Mouse (Mus musculus) liver, adult 2 months (tissue): ENCODE results near the gene Fxyd2.

ENCODE experiments used
- CTCF ChIP-seq: fragments of 200-500 bp; IDR thresholded peaks from 2 replicates; pipeline ENCODE4 v1.5.1; 2011; ENCODE audit warnings: low read depth, low read length, control low read depth
- POLR2A ChIP-seq: fragments of 200-500 bp; IDR thresholded peaks from 2 replicates; pipeline ENCODE4 v1.6.1; 2011; ENCODE audit warnings: low read length, control low read depth; ENCODE audit not compliant: insufficient read depth; ENCODE audit errors: extremely low read depth

DNA sequence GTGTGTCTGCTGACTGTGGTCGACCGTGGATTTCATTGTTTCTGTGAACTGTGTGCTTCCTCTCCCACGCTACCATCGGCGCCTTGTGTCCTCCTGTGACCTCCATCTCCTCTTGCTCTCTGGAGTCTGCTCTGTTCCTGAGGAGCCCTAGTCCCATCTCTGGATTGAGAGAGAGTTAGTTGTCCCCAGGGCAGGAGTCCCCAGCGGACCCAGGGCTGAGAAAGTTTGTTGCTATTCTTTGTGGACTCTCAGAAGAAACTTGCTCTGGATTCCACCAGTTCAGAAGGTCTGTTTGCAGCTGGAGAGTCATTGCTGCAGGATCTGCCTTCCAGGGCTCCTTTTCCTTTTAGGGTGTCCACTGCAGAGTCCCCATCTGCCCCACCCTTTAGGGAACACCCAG lies 4.3 kb upstream of the Fxyd2 start:
- TF ChIP-seq POLR2A (no peak), CTCF (no peak)
